ENCODE assay signal across 25 mouse cellular contexts in genomic region chr13:36369400-36369799, GRCm38 (mm10).
DNase-seq lines count a peak whose midpoint lies in the region; ATAC-seq and TF ChIP-seq lines count a peak whose summit lies in the region.
"Had no signal": no experiment of that assay in that cellular context is flagged by ENCODE, and none has a peak within 500 bp of the region (broad histone marks: within the 10 kb centered on the region; RNA-seq: fewer than 3 reads in every experiment).

No protein-coding gene starts in this region.

- H3K4me2 ChIP-seq in forebrain, embryonic 14.5 days (ENCODE audit: low read length), result no peak overlapping the region
- no peak overlapping the region for H3K4me2 ChIP-seq in forebrain, postnatal 0 days (ENCODE audit: low read depth)
- no peak overlapping the region for H3K4me2 ChIP-seq in midbrain, embryonic 13.5 days (replicated peaks)
- no peak overlapping the region for H3K4me2 ChIP-seq in midbrain, postnatal 0 days (ENCODE audit: low read depth, low read length, poor library complexity, severe bottlenecking)
- H3K4me2 ChIP-seq: limb, embryonic 13.5 days; liver, embryonic 11.5 days; lung, embryonic 15.5 days had no signal

- 47% methylated on average over 11 of the region's 11 CpGs for WGBS in forebrain, embryonic 14.5 days
- 42% methylated on average over 11 of the region's 11 CpGs for WGBS in forebrain, postnatal 0 days
- 80% methylated on average over 11 of the region's 11 CpGs for WGBS in midbrain, embryonic 13.5 days
- 60% methylated on average over 11 of the region's 11 CpGs for WGBS in midbrain, postnatal 0 days

- H3K36me3 ChIP-seq in forebrain, embryonic 14.5 days (ENCODE audit: control insufficient read depth, insufficient read depth, low read length), result no peaks in the 10 kb centered on the region
- no peaks in the 10 kb centered on the region for H3K36me3 ChIP-seq in forebrain, postnatal 0 days (ENCODE audit: insufficient read depth)
- no peaks in the 10 kb centered on the region for H3K36me3 ChIP-seq in midbrain, embryonic 13.5 days
- H3K36me3 ChIP-seq in midbrain, postnatal 0 days (ENCODE audit: insufficient read depth, low read length), result no peaks in the 10 kb centered on the region
- H3K36me3 ChIP-seq: limb, embryonic 13.5 days; lung, embryonic 15.5 days had no signal

- TF ChIP-seq CTCF in forebrain, postnatal 0 days (IDR thresholded peaks at IDR 0.05; ENCODE audit: low read depth), result no peak
- TF ChIP-seq CTCF in midbrain, postnatal 0 days (IDR thresholded peaks at IDR 0.05), result no peak

- H3K4me3 ChIP-seq in forebrain, embryonic 14.5 days (ENCODE audit: low read depth, low read length), result no peak overlapping the region
- H3K4me3 ChIP-seq in forebrain, postnatal 0 days (ENCODE audit: low read depth, low read length), result no peak overlapping the region
- H3K4me3 ChIP-seq in midbrain, embryonic 13.5 days (replicated peaks), result no peak overlapping the region
- H3K4me3 ChIP-seq in midbrain, postnatal 0 days (ENCODE audit: low read depth, low read length), result no peak overlapping the region
- H3K4me3 ChIP-seq: left cerebral cortex, adult 2 months; limb, embryonic 13.5 days; lung, embryonic 15.5 days had no signal

- peaks cover 6% of the 10 kb centered on the region; the same call in 1 of the 2 replicates for H3K4me1 ChIP-seq in forebrain, embryonic 14.5 days (ENCODE audit: control insufficient read depth, insufficient read depth, low read length)
- no peaks in the 10 kb centered on the region for H3K4me1 ChIP-seq in forebrain, postnatal 0 days (ENCODE audit: insufficient read depth)
- H3K4me1 ChIP-seq in midbrain, embryonic 13.5 days (replicated peaks), result peaks cover 8% of the 10 kb centered on the region; the same call in 1 of the 2 replicates
- H3K4me1 ChIP-seq in midbrain, postnatal 0 days (ENCODE audit: insufficient read depth, low read length), result no peaks in the 10 kb centered on the region
- H3K4me1 ChIP-seq: lung, embryonic 15.5 days had no signal

- no peaks in the 10 kb centered on the region for H3K9me3 ChIP-seq in forebrain, embryonic 14.5 days (replicated peaks; ENCODE audit: control insufficient read depth, low read length)
- H3K9me3 ChIP-seq in forebrain, postnatal 0 days (ENCODE audit: low read length), result no peaks in the 10 kb centered on the region
- no peaks in the 10 kb centered on the region for H3K9me3 ChIP-seq in midbrain, embryonic 13.5 days
- H3K9me3 ChIP-seq in midbrain, postnatal 0 days (ENCODE audit: low read length), result no peaks in the 10 kb centered on the region
- H3K9me3 ChIP-seq: limb, embryonic 13.5 days; lung, embryonic 15.5 days had no signal

- H3K27me3 ChIP-seq in forebrain, embryonic 14.5 days (replicated peaks; ENCODE audit: control insufficient read depth, insufficient read depth, low read length), result no peaks in the 10 kb centered on the region
- no peaks in the 10 kb centered on the region for H3K27me3 ChIP-seq in forebrain, postnatal 0 days (ENCODE audit: insufficient read depth, low read length)
- no peaks in the 10 kb centered on the region for H3K27me3 ChIP-seq in midbrain, embryonic 13.5 days
- no peaks in the 10 kb centered on the region for H3K27me3 ChIP-seq in midbrain, postnatal 0 days (ENCODE audit: insufficient read depth, low read length)
- H3K27me3 ChIP-seq: limb, embryonic 13.5 days; lung, embryonic 15.5 days; Patski had no signal

- no peak overlapping the region for H3K9ac ChIP-seq in forebrain, embryonic 14.5 days (ENCODE audit: low read length)
- no peak overlapping the region for H3K9ac ChIP-seq in forebrain, postnatal 0 days
- no peak overlapping the region for H3K9ac ChIP-seq in midbrain, embryonic 13.5 days (replicated peaks)
- H3K9ac ChIP-seq in midbrain, postnatal 0 days (replicated peaks; ENCODE audit: low read length, poor library complexity, severe bottlenecking), result no peak overlapping the region
- H3K9ac ChIP-seq: limb, embryonic 13.5 days; lung, embryonic 15.5 days had no signal

- intact Hi-C loops in heart, postnatal 14 days (cut with DNase I), result no loop called here

- ATAC-seq in forebrain, embryonic 14.5 days, result no peak
- ATAC-seq in forebrain, postnatal 0 days, result no peak
- ATAC-seq in midbrain, embryonic 13.5 days, result no peak
- no peak for ATAC-seq in midbrain, postnatal 0 days (ENCODE audit: low FRiP score)
- ATAC-seq: Patski had no signal

- peak; percentile 6 for DNase-seq in forebrain, embryonic 14.5 days (ENCODE audit: low spot score)
- DNase-seq in forebrain, postnatal 0 days, result no peak
- no peak for DNase-seq in midbrain, postnatal 0 days (ENCODE audit: low spot score)
- peak; percentile 49 for DNase-seq in induced T-regulatory cell, adult 2 months (ENCODE audit: low read depth)
- peak; percentile 24 for DNase-seq in retina, postnatal 1 day
- no peak for DNase-seq in heart, postnatal 14 days
- no peak for DNase-seq in adrenal gland, adult 2 months
- DNase-seq: adrenal gland, postnatal 36 days; cerebellum, adult 2 months; cerebellum, postnatal 25 days; gastrocnemius, postnatal 14 days; kidney, adult 11 months; kidney, postnatal 14 days; lung, postnatal 36 days; right cerebral cortex, adult 18-20 months; spleen, adult 18-20 months; thymus, adult 18-20 months; thymus, postnatal 25 days had no signal

- H3K27ac ChIP-seq in forebrain, embryonic 14.5 days (ENCODE audit: low read depth, low read length), result no peak overlapping the region
- H3K27ac ChIP-seq in forebrain, postnatal 0 days (ENCODE audit: low read depth, low read length), result no peak overlapping the region
- peak overlapping the region; percentile 60 for H3K27ac ChIP-seq in midbrain, embryonic 13.5 days
- H3K27ac ChIP-seq in midbrain, postnatal 0 days (ENCODE audit: low read depth, low read length), result no peak overlapping the region
- H3K27ac ChIP-seq: limb, embryonic 13.5 days; lung, embryonic 15.5 days; stomach, postnatal 0 days had no signal

Comparison
In these comparisons a context has a peak if more than half of its experiments do, and no peak if none do; other contexts are left out.
1. DNase-seq: peak in forebrain, embryonic 14.5 days (single experiment), induced T-regulatory cell, adult 2 months (single experiment) and retina, postnatal 1 day (single experiment); none in forebrain, postnatal 0 days (single experiment), midbrain, postnatal 0 days (single experiment), heart, postnatal 14 days (0 of 2) and adrenal gland, adult 2 months (single experiment).